Mouse (Mus musculus) G1E (cell line): ENCODE results near the gene Tmpo. TPM values are rescaled to one million over a fixed set of nuclear protein-coding genes. Genes with fewer than 3 reads are reported as not detected.

Source experiments
- ATAC-seq: 2 replicates; pipeline ENCODE4 v1.8.0; 2016; ENCODE audit warnings: mild to moderate bottlenecking; ENCODE audit not compliant: insufficient number of reproducible peaks, poor library complexity, low FRiP score, severe bottlenecking; ENCODE audit errors: extremely low read depth
- DNase-seq: peaks from one replicate; pipeline ENCODE4 v3.0.0; 2012; ENCODE audit warnings: low spot score
- H3K27me3 ChIP-seq: 2 replicates; pipeline ENCODE4 v1.6.1; 2012; ENCODE audit warnings: mild to moderate bottlenecking, low read length, inconsistent platforms; ENCODE audit not compliant: insufficient read depth
- H3K36me3 ChIP-seq: replicated peaks from 2 replicates; pipeline ENCODE3; 2012; ENCODE audit warnings: mild to moderate bottlenecking, inconsistent platforms
- H3K4me1 ChIP-seq: 2 replicates; pipeline ENCODE4 v1.6.1; 2012; ENCODE audit warnings: low read depth, low read length, inconsistent platforms, mixed read lengths; ENCODE audit not compliant: insufficient read depth
- H3K4me3 ChIP-seq: 2 replicates; pipeline ENCODE4 v1.5.1; 2012; ENCODE audit warnings: low read depth, mild to moderate bottlenecking, inconsistent platforms, low read length, moderate library complexity, mixed read lengths
- H3K9me3 ChIP-seq: replicated peaks from 2 replicates; pipeline ENCODE4 v1.6.1; 2012; ENCODE audit warnings: inconsistent platforms
- CTCF ChIP-seq: IDR thresholded peaks from 2 replicates; pipeline ENCODE4 v1.5.1; 2012; ENCODE audit warnings: low read depth, low read length, inconsistent platforms, mixed read lengths
- GATA1 ChIP-seq: IDR thresholded peaks from 2 replicates; pipeline ENCODE4 v1.6.1; 2012; ENCODE audit warnings: borderline replicate concordance, low read length, inconsistent platforms, mixed read lengths
- GATA2 ChIP-seq: IDR thresholded peaks from 2 replicates; pipeline ENCODE4 v1.6.1; 2012; ENCODE audit warnings: low read depth, low read length, inconsistent platforms, borderline replicate concordance
- POLR2AphosphoS5 ChIP-seq: IDR thresholded peaks from 2 replicates; pipeline ENCODE4 v1.6.1; 2012; ENCODE audit warnings: low read depth, low read length, inconsistent platforms; ENCODE audit not compliant: insufficient replicate concordance
- TAL1 ChIP-seq: conservative IDR thresholded peaks from 2 replicates; pipeline ENCODE4 v1.6.1; 2012; ENCODE audit warnings: low read depth, low read length, inconsistent platforms, mixed read lengths
- polyA plus RNA-seq: library from polyadenylated mRNA; stranded (reverse); fragments of >175 nt; gene quantifications from 2 replicates; pipeline ENCODE4 v1.2.3, GENCODE M21; 2012
- total RNA-seq, 2 experiments: library from RNA; stranded (forward) in 1 of 2; stranded (reverse) in 1 of 2; fragments of 200-1000 nt in 1 of 2; fragments of >200 nt in 1 of 2; fragmentation: Nextera tagmentation in 1 of 2; gene quantifications; 2 replicates each; pipeline ENCODE4 v1.2.3; 2014 to 2017

Tmpo gene
- total and polyA plus RNA-seq, 3 experiments = 247 to 529 (median 390) TPM

GRCm38 (mm10) chr10:91135302-91135972, 45.7 kb downstream of the Tmpo start:
- no peak for ATAC-seq
- peaks cover 4% of the 10 kb centered on the region; the same call in 1 of the 2 replicates for H3K4me1 ChIP-seq
- DNase-seq = no peak
- no peak for TF ChIP-seq GATA2
- no peak for TF ChIP-seq GATA1
- TF ChIP-seq TAL1 = no peak
- no peak for TF ChIP-seq CTCF
- TF ChIP-seq POLR2AphosphoS5 = no peak
- H3K36me3 ChIP-seq = no peaks in the 10 kb centered on the region
- H3K9me3 ChIP-seq = no peaks in the 10 kb centered on the region
- H3K4me3 ChIP-seq = no peak overlapping the region
- peaks cover 7% of the 10 kb centered on the region for H3K27me3 ChIP-seq

- Histone ChIP-seq H3K36me3 (no peaks in the 10 kb centered on the region), H3K27me3 (peaks cover 9% of the 10 kb centered on the region), H3K4me3 (no peak overlapping the region), H3K4me1 (peaks cover 10% of the 10 kb centered on the region), H3K9me3 (no peaks in the 10 kb centered on the region)
- no peak for DNase-seq
- no peak for ATAC-seq
- no peak for TF ChIP-seq GATA2
- no peak for TF ChIP-seq GATA1
- TF ChIP-seq POLR2AphosphoS5 = no peak
- no peak for TF ChIP-seq CTCF
- no peak for TF ChIP-seq TAL1
Measured at GRCm38 (mm10) chr10:91131565-91131964, 49.5 kb downstream of the Tmpo start.

- Histone ChIP-seq H3K36me3 (no peaks in the 10 kb centered on the region), H3K27me3 (peaks cover 9% of the 10 kb centered on the region), H3K4me3 (no peak overlapping the region), H3K4me1 (peaks cover 11% of the 10 kb centered on the region), H3K9me3 (no peaks in the 10 kb centered on the region)
- DNase-seq (no peak), ATAC-seq (no peak)
- no peak for TF ChIP-seq GATA1
- TF ChIP-seq GATA2 = no peak
- TF ChIP-seq POLR2AphosphoS5 = no peak
- no peak for TF ChIP-seq CTCF
- no peak for TF ChIP-seq TAL1
Measured at GRCm38 (mm10) chr10:91130792-91131191, 50.3 kb downstream of the Tmpo start.

- Histone ChIP-seq H3K9me3 (no peaks in the 10 kb centered on the region), H3K4me1 (peaks cover 18% of the 10 kb centered on the region), H3K4me3 (no peak overlapping the region), H3K27me3 (peaks cover 5% of the 10 kb centered on the region; the same call in 1 of the 2 replicates), H3K36me3 (no peaks in the 10 kb centered on the region)
- no peak for ATAC-seq
- TF ChIP-seq TAL1 (no peak), POLR2AphosphoS5 (no peak), CTCF (no peak), GATA1 (no peak), GATA2 (no peak)
- no peak for DNase-seq
Measured at GRCm38 (mm10) chr10:91128551-91129160, 52.5 kb downstream of the Tmpo start.

- no peak for TF ChIP-seq GATA2
- no peak for TF ChIP-seq POLR2AphosphoS5
- TF ChIP-seq GATA1 = no peak
- no peak for TF ChIP-seq TAL1
- TF ChIP-seq CTCF = no peak
Measured at GRCm38 (mm10) chr10:91127395-91127794, 53.7 kb downstream of the Tmpo start.

GRCm38 (mm10) chr10:91126618-91127355, 54.3 kb downstream of the Tmpo start:
- H3K27me3 ChIP-seq = peaks cover 5% of the 10 kb centered on the region; the same call in 1 of the 2 replicates
- ATAC-seq = no peak
- H3K4me3 ChIP-seq = no peak overlapping the region
- H3K36me3 ChIP-seq = peaks cover 10% of the 10 kb centered on the region
- H3K9me3 ChIP-seq = no peaks in the 10 kb centered on the region
- TF ChIP-seq TAL1 (no peak), CTCF (no peak), GATA1 (no peak), POLR2AphosphoS5 (no peak), GATA2 (no peak)
- DNase-seq = no peak
- H3K4me1 ChIP-seq = peaks cover 21% of the 10 kb centered on the region

More at GRCm38 (mm10) chr10:91127395-91127794, 53.7 kb downstream of the Tmpo start:
- Histone ChIP-seq H3K36me3 (peaks cover 6% of the 10 kb centered on the region), H3K4me1 (peaks cover 18% of the 10 kb centered on the region), H3K27me3 (peaks cover 5% of the 10 kb centered on the region; the same call in 1 of the 2 replicates), H3K9me3 (no peaks in the 10 kb centered on the region), H3K4me3 (no peak overlapping the region)
- ATAC-seq (no peak), DNase-seq (no peak)
